Mouse (Mus musculus) forebrain, embryonic 16.5 days (tissue): ENCODE data around the gene Efcab6. TPM values are rescaled to one million over a fixed set of nuclear protein-coding genes. Genes with fewer than 3 reads are reported as not detected.

Source experiments
- ATAC-seq: fragments of 200-750 bp; cut with Nextera tagmentation; 2 replicates; pipeline ENCODE4 v1.8.0; 2017; ENCODE audit warnings: mild to moderate bottlenecking, moderate library complexity
- H3K27ac ChIP-seq: fragments of 300-500 bp; sonication (generic); 2 replicates; pipeline ENCODE4 v1.5.1; 2014; ENCODE audit warnings: low read length, control low read depth
- H3K27me3 ChIP-seq: fragments of 300-500 bp; sonication (generic); replicated peaks from 2 replicates; pipeline ENCODE4 v1.6.1; 2014; ENCODE audit warnings: low read length; ENCODE audit not compliant: control insufficient read depth, insufficient read depth
- H3K36me3 ChIP-seq: fragments of 300-500 bp; sonication (generic); 2 replicates; pipeline ENCODE4 v1.6.1; 2014; ENCODE audit not compliant: control insufficient read depth, insufficient read depth
- H3K4me1 ChIP-seq: fragments of 300-500 bp; sonication (generic); replicated peaks from 2 replicates; pipeline ENCODE4 v1.6.1; 2014; ENCODE audit warnings: low read length; ENCODE audit not compliant: control insufficient read depth, insufficient read depth
- H3K4me2 ChIP-seq: fragments of 300-500 bp; sonication (generic); 2 replicates; pipeline ENCODE4 v1.6.1; 2014; ENCODE audit warnings: mild to moderate bottlenecking, low read length, control low read depth
- H3K4me3 ChIP-seq: fragments of 300-500 bp; sonication (generic); replicated peaks from 2 replicates; pipeline ENCODE4 v1.5.1; 2014; ENCODE audit warnings: mild to moderate bottlenecking, low read length, control low read depth
- H3K9ac ChIP-seq: fragments of 300-500 bp; sonication (generic); replicated peaks from 2 replicates; pipeline ENCODE4 v1.6.1; 2014; ENCODE audit warnings: low read depth, low read length, control low read depth
- H3K9me3 ChIP-seq: fragments of 300-500 bp; sonication (generic); 2 replicates; pipeline ENCODE4 v1.6.1; 2016; ENCODE audit warnings: low read length; ENCODE audit not compliant: control insufficient read depth
- WGBS: fragments of 180-500 bp; shearing (Covaris S2); extraction: QIAGEN DNeasy Blood & Tissue Kit; methylation state at CpG from one replicate; pipeline ENCODE4 v1.1.7; 2014; 5-methylcytosine and 5-hydroxymethylcytosine counted together
- polyA plus RNA-seq: library from polyadenylated mRNA; unstranded; fragments of >200 nt; fragmentation: Nextera tagmentation; extraction: Ambion mirVana; gene quantifications from 2 replicates; pipeline ENCODE4 v1.2.1, GENCODE M21; 2015

Gene Efcab6
- polyA plus RNA-seq, 1 experiment from 2014 or later = 2.8 TPM

GRCm38 (mm10) chr15:83894261-83894660, 170.9 kb downstream of the Efcab6 start:
- ATAC-seq = no peak
- H3K4me1 ChIP-seq = peaks cover 11% of the 10 kb centered on the region
- no peaks in the 10 kb centered on the region for H3K27me3 ChIP-seq
- WGBS = 55% methylated on average over 7 of the region's 7 CpGs
- no peak overlapping the region for H3K27ac ChIP-seq
- no peaks in the 10 kb centered on the region for H3K36me3 ChIP-seq
- H3K9ac ChIP-seq = no peak overlapping the region
- H3K9me3 ChIP-seq = no peaks in the 10 kb centered on the region
- H3K4me3 ChIP-seq = no peak overlapping the region
- H3K4me2 ChIP-seq = no peak overlapping the region

DNA sequence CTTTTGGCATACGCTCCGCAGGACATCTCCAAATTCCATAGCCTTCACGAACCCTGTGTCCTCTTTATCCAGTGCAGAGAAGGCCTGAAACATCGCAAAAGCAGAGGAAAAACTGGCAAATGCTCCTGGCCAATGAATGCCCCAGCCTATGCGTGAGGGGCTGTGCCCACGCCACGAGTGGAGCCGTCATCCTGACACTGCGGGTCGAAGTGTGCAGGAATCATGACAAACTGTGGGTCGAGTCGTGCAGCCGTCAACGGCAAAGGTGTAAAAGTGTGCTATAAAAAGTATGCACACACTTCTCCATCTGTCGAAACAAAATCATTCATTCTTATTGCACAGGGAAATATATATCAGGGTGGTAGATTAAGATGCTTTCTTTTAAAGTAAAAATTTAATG, 172.3 kb downstream of the Efcab6 start:
- Histone ChIP-seq H3K27ac (no peak overlapping the region), H3K36me3 (no peaks in the 10 kb centered on the region), H3K27me3 (no peaks in the 10 kb centered on the region), H3K9me3 (no peaks in the 10 kb centered on the region), H3K4me1 (peaks cover 11% of the 10 kb centered on the region), H3K9ac (no peak overlapping the region), H3K4me2 (no peak overlapping the region), H3K4me3 (no peak overlapping the region)
- ATAC-seq = no peak
- WGBS = 75% methylated on average over 15 of the region's 15 CpGs

DNA sequence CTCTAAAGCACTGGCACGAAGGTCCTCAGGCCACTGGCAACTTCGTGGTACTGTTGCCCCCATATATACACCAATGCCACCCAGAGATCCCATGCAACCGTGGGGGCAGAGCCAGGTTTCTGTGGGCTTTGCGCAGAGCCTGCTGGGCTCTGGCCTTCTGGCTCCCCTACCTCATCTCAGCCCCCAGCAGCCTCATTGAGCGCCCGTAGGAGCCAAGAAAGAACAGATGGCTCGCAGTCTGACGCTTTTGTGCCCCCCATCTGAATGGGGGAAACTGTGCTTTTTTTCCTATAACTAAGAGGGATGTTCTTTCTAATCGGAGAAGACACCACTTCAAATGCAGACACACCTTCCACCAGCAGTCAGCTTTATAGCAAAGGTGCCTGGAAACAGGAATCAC, 180.9 kb downstream of the Efcab6 start:
- peak overlapping the region; percentile 81 for H3K27ac ChIP-seq
- H3K9me3 ChIP-seq = no peaks in the 10 kb centered on the region
- no peak overlapping the region for H3K4me2 ChIP-seq
- peak; percentile 77 for ATAC-seq
- H3K9ac ChIP-seq = no peak overlapping the region
- no peaks in the 10 kb centered on the region for H3K36me3 ChIP-seq
- no peaks in the 10 kb centered on the region for H3K27me3 ChIP-seq
- H3K4me1 ChIP-seq = peaks cover 11% of the 10 kb centered on the region
- WGBS = 60% methylated on average over 9 of the region's 9 CpGs
- no peak overlapping the region for H3K4me3 ChIP-seq

DNA sequence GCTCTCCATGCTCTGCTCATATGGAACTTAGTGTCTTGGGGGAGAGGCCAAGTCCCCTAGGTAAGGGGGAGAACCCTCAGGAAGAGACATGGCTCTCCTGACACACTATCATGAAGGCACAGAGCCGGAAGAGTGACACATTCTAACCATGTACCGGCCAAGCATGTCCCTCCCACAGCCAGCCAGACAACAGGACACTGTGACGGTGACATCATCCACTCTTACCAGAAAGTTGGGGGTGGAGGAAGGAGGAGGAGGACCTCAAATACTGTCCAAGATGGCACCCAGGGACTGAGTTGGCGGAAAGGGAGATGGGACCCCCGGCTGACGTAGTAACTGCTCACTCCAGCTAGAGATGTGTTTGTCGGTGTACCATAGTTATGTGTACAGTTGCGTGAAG, 181.4 kb downstream of the Efcab6 start:
- no peaks in the 10 kb centered on the region for H3K9me3 ChIP-seq
- peak overlapping the region; percentile 81 for H3K27ac ChIP-seq
- H3K4me2 ChIP-seq = no peak overlapping the region
- H3K27me3 ChIP-seq = no peaks in the 10 kb centered on the region
- H3K4me1 ChIP-seq = peaks cover 11% of the 10 kb centered on the region
- no peak overlapping the region for H3K4me3 ChIP-seq
- H3K36me3 ChIP-seq = no peaks in the 10 kb centered on the region
- no peak overlapping the region for H3K9ac ChIP-seq
- no peak for ATAC-seq
- WGBS = 90% methylated on average over 8 of the region's 8 CpGs

GRCm38 (mm10) chr15:83879845-83880244, 185.3 kb downstream of the Efcab6 start:
- peaks cover 23% of the 10 kb centered on the region for H3K4me1 ChIP-seq
- no peak overlapping the region for H3K4me2 ChIP-seq
- WGBS = 21% methylated on average over 5 of the region's 5 CpGs
- no peaks in the 10 kb centered on the region for H3K27me3 ChIP-seq
- no peaks in the 10 kb centered on the region for H3K36me3 ChIP-seq
- H3K9ac ChIP-seq = no peak overlapping the region
- H3K4me3 ChIP-seq = no peak overlapping the region
- ATAC-seq = no peak
- no peaks in the 10 kb centered on the region for H3K9me3 ChIP-seq
- H3K27ac ChIP-seq = 0 out of 2 replicates have a peak overlapping the region, but pooled peaks have one; percentile 18

DNA sequence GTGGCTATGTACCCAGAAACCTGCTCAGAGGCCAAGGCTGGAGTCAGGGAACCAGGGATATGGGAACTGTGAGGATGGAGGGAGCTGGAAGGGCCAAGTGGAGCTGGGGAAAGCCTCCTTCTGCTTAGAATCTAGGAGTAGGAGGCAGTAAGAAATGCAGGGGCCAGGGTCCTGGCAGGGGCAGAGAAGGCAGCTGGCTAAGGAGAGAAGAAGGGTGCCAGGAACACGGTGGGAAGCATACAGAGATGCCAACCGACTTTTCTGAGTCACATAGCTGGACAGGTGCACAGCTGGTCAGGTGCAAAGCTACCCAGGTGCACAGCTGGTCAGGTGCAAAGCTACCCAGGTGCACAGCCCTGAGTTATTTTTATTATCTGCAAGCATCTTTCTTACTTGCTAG, 187.3 kb downstream of the Efcab6 start:
- 62% methylated on average over 2 of the region's 2 CpGs for WGBS
- H3K36me3 ChIP-seq = no peaks in the 10 kb centered on the region
- no peak for ATAC-seq
- H3K9ac ChIP-seq = no peak overlapping the region
- no peak overlapping the region for H3K4me2 ChIP-seq
- H3K9me3 ChIP-seq = no peaks in the 10 kb centered on the region
- H3K27ac ChIP-seq = no peak overlapping the region
- H3K4me1 ChIP-seq = peaks cover 12% of the 10 kb centered on the region
- no peaks in the 10 kb centered on the region for H3K27me3 ChIP-seq
- no peak overlapping the region for H3K4me3 ChIP-seq

DNA sequence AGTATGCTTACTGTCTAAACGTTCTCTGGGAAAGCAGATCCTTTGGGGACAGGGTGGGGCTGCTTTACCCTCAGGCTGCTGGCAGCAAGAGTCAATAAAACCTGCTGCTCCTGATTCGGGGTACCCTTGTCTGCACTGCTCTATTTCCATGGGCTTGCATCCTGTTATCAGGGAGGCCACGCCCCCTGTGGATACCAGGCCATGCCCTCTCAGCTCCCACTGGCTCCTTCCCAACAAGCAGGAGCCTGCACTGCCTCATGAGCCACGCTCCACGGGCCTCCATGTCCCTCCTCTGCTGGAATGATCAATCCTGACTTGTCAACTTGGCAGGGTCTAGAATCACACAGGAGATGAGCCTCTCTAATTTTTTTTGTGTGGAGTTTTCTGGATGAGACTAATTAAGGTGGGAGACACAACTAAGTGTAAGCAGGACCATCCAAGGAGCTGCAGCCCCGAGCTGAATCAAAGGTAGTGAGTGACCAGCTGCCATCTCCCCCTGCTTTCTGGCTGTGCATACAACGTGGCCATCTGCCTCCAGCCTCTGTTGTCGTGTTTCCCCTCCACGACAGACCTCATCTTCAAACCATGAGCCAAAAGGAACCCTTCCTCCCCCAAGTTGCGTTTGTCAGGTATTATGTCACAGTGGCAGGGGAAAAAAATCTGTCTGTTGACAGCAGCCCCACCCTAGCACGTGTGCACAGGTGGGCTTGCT, 187.9 kb downstream of the Efcab6 start:
- no peaks in the 10 kb centered on the region for H3K27me3 ChIP-seq
- no peak overlapping the region for H3K9ac ChIP-seq
- ATAC-seq = no peak
- H3K9me3 ChIP-seq = no peaks in the 10 kb centered on the region
- no peak overlapping the region for H3K4me3 ChIP-seq
- WGBS = 45% methylated on average over 11 of the region's 11 CpGs
- peaks cover 12% of the 10 kb centered on the region for H3K4me1 ChIP-seq
- H3K36me3 ChIP-seq = no peaks in the 10 kb centered on the region
- H3K4me2 ChIP-seq = no peak overlapping the region
- peak overlapping the region; percentile 56 for H3K27ac ChIP-seq

- ATAC-seq = no peak
- Histone ChIP-seq H3K9me3 (no peaks in the 10 kb centered on the region), H3K4me3 (no peak overlapping the region), H3K27me3 (no peaks in the 10 kb centered on the region), H3K4me1 (peaks cover 6% of the 10 kb centered on the region; the same call in 1 of the 2 replicates), H3K9ac (no peak overlapping the region), H3K4me2 (no peak overlapping the region; the same call in 1 of the 2 replicates), H3K27ac (no peak overlapping the region), H3K36me3 (no peaks in the 10 kb centered on the region)
- 15% methylated on average over 17 of the region's 17 CpGs for WGBS
Measured at GRCm38 (mm10) chr15:83870936-83871335, 194.2 kb downstream of the Efcab6 start.

- WGBS = 88% methylated on average over 5 of the region's 5 CpGs
- H3K4me1 ChIP-seq = peaks cover under 1% of the 10 kb centered on the region; the same call in 1 of the 2 replicates
- no peak for ATAC-seq
Measured at GRCm38 (mm10) chr15:83865626-83866025, 199.6 kb downstream of the Efcab6 start.

More at GRCm38 (mm10) chr15:83865626-83866025, 199.6 kb downstream of the Efcab6 start:
- Histone ChIP-seq H3K36me3 (no peaks in the 10 kb centered on the region), H3K27me3 (no peaks in the 10 kb centered on the region), H3K27ac (no peak overlapping the region), H3K4me3 (no peak overlapping the region), H3K9ac (no peak overlapping the region), H3K4me2 (no peak overlapping the region), H3K9me3 (no peaks in the 10 kb centered on the region)
